Mouse (Mus musculus) CH12.LX (cell line): Measurements from ENCODE around the gene Lrrc41. TPM values are rescaled to one million over a fixed set of nuclear protein-coding genes. Genes with fewer than 3 reads are reported as not detected.

Experiments used
- DNase-seq: peaks from one replicate; pipeline ENCODE4 v3.0.0-alpha.2; 2013; ENCODE audit errors: extremely low read depth
- H3K27ac ChIP-seq: 2 replicates; pipeline ENCODE4 v1.5.1; 2012; ENCODE audit warnings: low read depth, mild to moderate bottlenecking, control low read depth, moderate library complexity; ENCODE audit not compliant: insufficient read depth
- H3K27me3 ChIP-seq: replicated peaks from 2 replicates; pipeline ENCODE3; 2012; ENCODE audit warnings: inconsistent platforms
- H3K36me3 ChIP-seq, 2 experiments: replicated peaks in 1 of 2; 2 replicates each; pipeline versions ENCODE3 to v1.6.1; 2012; ENCODE audit warnings: inconsistent platforms in 1 of 2, low read length in 1 of 2, mild to moderate bottlenecking in 1 of 2, mixed read lengths in 1 of 2, moderate library complexity in 1 of 2; ENCODE audit not compliant: control insufficient read depth in 1 of 2, insufficient read depth in 1 of 2
- H3K4me1 ChIP-seq, 2 experiments: 2 replicates each; pipeline ENCODE4 v1.6.1; 2012; ENCODE audit warnings: inconsistent platforms in 1 of 2, moderate library complexity in 1 of 2; ENCODE audit not compliant: insufficient read depth in 2 of 2, control insufficient read depth in 1 of 2
- H3K4me2 ChIP-seq: 2 replicates; pipeline ENCODE4 v1.6.1; 2012; ENCODE audit warnings: low read depth, mild to moderate bottlenecking, control low read depth; ENCODE audit not compliant: poor library complexity, insufficient read depth, severe bottlenecking
- H3K4me3 ChIP-seq, 3 experiments: fragments of 150-350 bp in 1 of 3; sonication (generic) in 1 of 3; replicated peaks in 1 of 3; 2 replicates each; pipeline versions ENCODE3 to v1.5.1; 2011 to 2012; ENCODE audit warnings: low read depth in 2 of 3, low read length in 2 of 3, mild to moderate bottlenecking in 2 of 3, moderate library complexity in 2 of 3, control low read depth in 1 of 3, improper control_type of control experiment in 1 of 3, inconsistent platforms in 1 of 3, mixed read lengths in 1 of 3; ENCODE audit not compliant: poor library complexity in 1 of 3
- H3K79me2 ChIP-seq: replicated peaks from 2 replicates; pipeline ENCODE4 v1.6.1; 2012; ENCODE audit warnings: mild to moderate bottlenecking, moderate library complexity; ENCODE audit not compliant: control insufficient read depth, poor library complexity, insufficient read depth, severe bottlenecking; ENCODE audit errors: extremely low read depth
- H3K9ac ChIP-seq: 2 replicates; pipeline ENCODE4 v1.6.1; 2012; ENCODE audit warnings: low read depth, mild to moderate bottlenecking, control low read depth, moderate library complexity; ENCODE audit not compliant: insufficient read depth
- H3K9me3 ChIP-seq: replicated peaks from 2 replicates; pipeline ENCODE3; 2012; ENCODE audit warnings: low read length, inconsistent platforms, mixed read lengths
- BHLHE40 ChIP-seq: IDR thresholded peaks from 2 replicates; pipeline ENCODE4 v1.6.1; 2011; ENCODE audit warnings: mild to moderate bottlenecking, low read depth, low read length, improper control_type of control experiment
- CTCF ChIP-seq, 2 experiments: IDR thresholded peaks in 1 of 2; conservative IDR thresholded peaks in 1 of 2; 2 replicates each; pipeline ENCODE4 v1.5.1; 2011 to 2012; ENCODE audit warnings: low read depth in 2 of 2, low read length in 2 of 2, improper control_type of control experiment in 1 of 2, inconsistent platforms in 1 of 2, mild to moderate bottlenecking in 1 of 2, moderate library complexity in 1 of 2
- E2F4 ChIP-seq: IDR thresholded peaks from 2 replicates; pipeline ENCODE4 v1.6.1; 2011; ENCODE audit warnings: low read depth, low read length, improper control_type of control experiment; ENCODE audit not compliant: insufficient replicate concordance
- ELF1 ChIP-seq: IDR thresholded peaks from 2 replicates; pipeline ENCODE4 v1.6.1; 2014; ENCODE audit warnings: low read depth, mild to moderate bottlenecking, inconsistent platforms, low read length, improper control_type of control experiment
- EP300 ChIP-seq: IDR thresholded peaks from 2 replicates; pipeline ENCODE4 v1.6.1; 2011; ENCODE audit warnings: low read length, improper control_type of control experiment
- ETS1 ChIP-seq: conservative IDR thresholded peaks from 2 replicates; pipeline ENCODE4 v1.6.1; 2012; ENCODE audit warnings: low read depth, mild to moderate bottlenecking, inconsistent platforms, low read length, improper control_type of control experiment, moderate library complexity
- GABPA ChIP-seq: IDR thresholded peaks from 2 replicates; pipeline ENCODE4 v1.6.1; 2012; ENCODE audit warnings: low read depth, low read length, improper control_type of control experiment, inconsistent platforms; ENCODE audit not compliant: insufficient replicate concordance
- HCFC1 ChIP-seq: IDR thresholded peaks from 2 replicates; pipeline ENCODE4 v1.6.1; 2012; ENCODE audit warnings: low read depth, mild to moderate bottlenecking, inconsistent platforms, low read length, improper control_type of control experiment
- JUN ChIP-seq: IDR thresholded peaks from 2 replicates; pipeline ENCODE4 v1.6.1; 2011; ENCODE audit warnings: low read depth, mild to moderate bottlenecking, low read length, improper control_type of control experiment, moderate library complexity; ENCODE audit not compliant: insufficient read depth
- JUND ChIP-seq: conservative IDR thresholded peaks from 2 replicates; pipeline ENCODE4 v1.6.1; 2011; ENCODE audit warnings: low read depth, low read length, improper control_type of control experiment
- KAT2A ChIP-seq: IDR thresholded peaks from 2 replicates; pipeline ENCODE4 v1.6.1; 2012; ENCODE audit warnings: low read length, improper control_type of control experiment, inconsistent platforms; ENCODE audit not compliant: insufficient replicate concordance
- MAFK ChIP-seq: IDR thresholded peaks from 2 replicates; pipeline ENCODE4 v1.6.1; 2011; ENCODE audit warnings: low read length, improper control_type of control experiment; ENCODE audit not compliant: insufficient replicate concordance
- MAX ChIP-seq: IDR thresholded peaks from 2 replicates; pipeline ENCODE4 v1.6.1; 2011; ENCODE audit warnings: low read length, improper control_type of control experiment
- MAZ ChIP-seq: IDR thresholded peaks from 2 replicates; pipeline ENCODE4 v1.6.1; 2012; ENCODE audit warnings: low read depth, mild to moderate bottlenecking, inconsistent platforms, low read length, improper control_type of control experiment, moderate library complexity
- MXI1 ChIP-seq: IDR thresholded peaks from 2 replicates; pipeline ENCODE4 v1.6.1; 2011; ENCODE audit warnings: mild to moderate bottlenecking, low read depth, low read length, improper control_type of control experiment
- MYC ChIP-seq: IDR thresholded peaks from 2 replicates; pipeline ENCODE4 v1.6.1; 2011; ENCODE audit warnings: low read depth, mild to moderate bottlenecking, improper control_type of control experiment, low read length
- NELFE ChIP-seq: IDR thresholded peaks from 2 replicates; pipeline ENCODE4 v1.6.1; 2011; ENCODE audit warnings: low read depth, low read length, improper control_type of control experiment
- NRF1 ChIP-seq: IDR thresholded peaks from 2 replicates; pipeline ENCODE4 v1.6.1; 2014; ENCODE audit warnings: low read depth, mild to moderate bottlenecking, inconsistent platforms, low read length, improper control_type of control experiment, moderate library complexity
- PAX5 ChIP-seq: IDR thresholded peaks from 2 replicates; pipeline ENCODE4 v1.6.1; 2012; ENCODE audit warnings: low read length, inconsistent platforms, mixed read lengths
- POLR2A ChIP-seq: IDR thresholded peaks from 2 replicates; pipeline ENCODE4 v1.6.1; 2011; ENCODE audit warnings: low read depth, mild to moderate bottlenecking, improper control_type of control experiment, low read length
- POLR2AphosphoS2 ChIP-seq: IDR thresholded peaks from 2 replicates; pipeline ENCODE4 v1.6.1; 2011; ENCODE audit warnings: low read depth, low read length, improper control_type of control experiment
- RAD21 ChIP-seq: IDR thresholded peaks from 2 replicates; pipeline ENCODE4 v1.6.1; 2011; ENCODE audit warnings: low read depth, mild to moderate bottlenecking, low read length, improper control_type of control experiment, moderate library complexity
- RCOR1 ChIP-seq: conservative IDR thresholded peaks from 2 replicates; pipeline ENCODE4 v1.6.1; 2012; ENCODE audit warnings: low read depth, mild to moderate bottlenecking, inconsistent platforms, low read length, improper control_type of control experiment
- SIN3A ChIP-seq: IDR thresholded peaks from 2 replicates; pipeline ENCODE4 v1.6.1; 2012; ENCODE audit warnings: low read length, improper control_type of control experiment, inconsistent platforms
- TBP ChIP-seq: conservative IDR thresholded peaks from 2 replicates; pipeline ENCODE4 v1.6.1; 2011; ENCODE audit warnings: low read depth, low read length, improper control_type of control experiment
- UBTF ChIP-seq: IDR thresholded peaks from 2 replicates; pipeline ENCODE4 v1.6.1; 2012; ENCODE audit warnings: low read depth, mild to moderate bottlenecking, inconsistent platforms, low read length, improper control_type of control experiment, moderate library complexity
- USF1 ChIP-seq: IDR thresholded peaks from 2 replicates; pipeline ENCODE4 v1.6.1; 2014; ENCODE audit warnings: low read depth, mild to moderate bottlenecking, inconsistent platforms, low read length, improper control_type of control experiment
- ZC3H11A ChIP-seq: IDR thresholded peaks from 2 replicates; pipeline ENCODE4 v1.6.1; 2012; ENCODE audit warnings: low read depth, mild to moderate bottlenecking, inconsistent platforms, low read length, improper control_type of control experiment
- ZMIZ1 ChIP-seq: IDR thresholded peaks from 2 replicates; pipeline ENCODE4 v1.6.1; 2012; ENCODE audit warnings: low read depth, mild to moderate bottlenecking, inconsistent platforms, low read length, improper control_type of control experiment
- ZNF384 ChIP-seq: IDR thresholded peaks from 2 replicates; pipeline ENCODE4 v1.6.1; 2012; ENCODE audit warnings: low read depth, low read length, improper control_type of control experiment, inconsistent platforms
- dilution Hi-C: fragments of 300-500 bp; cut with MboI; formaldehyde crosslinking; loops from 2 replicates; pipeline ENCODE4 v1.14.3; 2020; ENCODE audit warnings: low sequenced_read_pairs; ENCODE audit not compliant: extremely low pct_unique_long_range_greater_than_20kb, extremely low pct_ligation_motif_present
- in situ Hi-C: fragments of 300-500 bp; cut with MboI; formaldehyde crosslinking; loops from 3 replicates; pipeline ENCODE4 v1.14.3; 2019; ENCODE audit warnings: low sequenced_read_pairs, low pct_ligation_motif_present, low pct_unique_long_range_greater_than_20kb, mixed read lengths
- polyA plus RNA-seq: library from polyadenylated mRNA; unstranded; fragments of >175 nt; gene quantifications from 2 replicates; pipeline ENCODE4 v1.2.1, GENCODE M21; 2012; ENCODE audit warnings: low read depth; ENCODE audit not compliant: insufficient read length
- total RNA-seq, 2 experiments: library from RNA; depleted of rRNA; stranded (reverse); fragments of 300-350 nt in 1 of 2; fragments of >200 nt in 1 of 2; gene quantifications; 2 replicates each; pipeline ENCODE4 v1.2.3; 2012 to 2014

Lrrc41 gene
- total and polyA plus RNA-seq, 3 experiments, result 48.8 to 60.8 (median 51.8) TPM

GRCm38 (mm10) chr4:116074145-116074675 is 859 bp upstream of the Lrrc41 start:
- H3K79me2 ChIP-seq, result peaks cover 66% of the 10 kb centered on the region
- peak overlapping the region; percentile 83 for H3K9ac ChIP-seq
- no peak overlapping the region for H3K27ac ChIP-seq
- dilution Hi-C loops (no loop called here), in situ Hi-C loops (no loop called here)
- DNase-seq, result peak; percentile 50
- no peaks in the 10 kb centered on the region for H3K9me3 ChIP-seq
- H3K36me3 ChIP-seq, result peaks cover 8 to 34% of the 10 kb centered on the region in 2 experiments
- no peaks in the 10 kb centered on the region for H3K27me3 ChIP-seq
- TF ChIP-seq ZMIZ1, result no peak
- peak; percentile 21 for TF ChIP-seq RAD21
- no peak for TF ChIP-seq JUND
- no peak for TF ChIP-seq MAFK
- TF ChIP-seq MYC, result 0 out of 2 replicates have a peak, but pooled peaks have one; percentile 23
- no peak for TF ChIP-seq POLR2A
- peak; percentile 23; the same call in 1 of the 2 replicates for TF ChIP-seq SIN3A
- TF ChIP-seq ELF1, result 0 out of 2 replicates have a peak, but pooled peaks have one; percentile 16
- peak; percentile 8 to 67; a peak in 2 of 4 replicates for TF ChIP-seq CTCF (conservative IDR thresholded peaks at IDR 0.05 in 1 of 2, IDR thresholded peaks at IDR 0.05 in 1 of 2; ENCODE audit: low read depth in 2 of 2, low read length in 2 of 2)
- peak overlapping the region; percentile 80 to 94 (median 91) for H3K4me3 ChIP-seq
- peaks cover 2 to 15% of the 10 kb centered on the region in 2 experiments; a peak in 3 of 4 replicates for H3K4me1 ChIP-seq
- H3K4me2 ChIP-seq, result peak overlapping the region; percentile 63

- H3K9ac ChIP-seq, result peak overlapping the region; percentile 82
- peak overlapping the region; percentile 52 to 94 (median 81) for H3K4me3 ChIP-seq
- peaks cover 6 to 32% of the 10 kb centered on the region in 2 experiments for H3K36me3 ChIP-seq
- dilution Hi-C loops (no loop called here), in situ Hi-C loops (no loop called here)
- H3K4me1 ChIP-seq, result peaks cover 2 to 15% of the 10 kb centered on the region in 2 experiments; a peak in 3 of 4 replicates
- peaks cover 61% of the 10 kb centered on the region for H3K79me2 ChIP-seq
- H3K27me3 ChIP-seq, result no peaks in the 10 kb centered on the region
- no peak overlapping the region for H3K4me2 ChIP-seq
- DNase-seq, result peak; percentile 49
- no peaks in the 10 kb centered on the region for H3K9me3 ChIP-seq
- H3K27ac ChIP-seq, result peak overlapping the region; percentile 81
- TF ChIP-seq ETS1, result no peak
- peak; percentile 98; the same call in 1 of the 2 replicates for TF ChIP-seq UBTF
- TF ChIP-seq RAD21, result no peak
- no peak for TF ChIP-seq NRF1
- TF ChIP-seq JUN, result no peak
- no peak for TF ChIP-seq USF1
- TF ChIP-seq RCOR1, result no peak
- no peak for TF ChIP-seq TBP
- TF ChIP-seq MAX, result no peak
- peak; percentile 67 for TF ChIP-seq SIN3A
- TF ChIP-seq ZC3H11A, result no peak
- TF ChIP-seq MXI1, result peak; percentile 35; the same call in 1 of the 2 replicates
- TF ChIP-seq BHLHE40, result no peak
- TF ChIP-seq E2F4, result no peak
- no peak for TF ChIP-seq GABPA
- no peak for TF ChIP-seq EP300
- no peak for TF ChIP-seq MAFK
- no peak; the same call in 1 of the 2 replicates for TF ChIP-seq MAZ
- no peak for TF ChIP-seq HCFC1
- no peak for TF ChIP-seq KAT2A
- TF ChIP-seq ZNF384, result no peak
- TF ChIP-seq NELFE, result no peak
- no peak for TF ChIP-seq ELF1
- TF ChIP-seq PAX5, result no peak
- no peak for TF ChIP-seq MYC
- TF ChIP-seq POLR2AphosphoS2, result 0 out of 2 replicates have a peak, but pooled peaks have one; percentile 2
Observed at GRCm38 (mm10) chr4:116075631-116076368, 731 bp downstream of the Lrrc41 start.
